10 mouse cellular contexts compared by ENCODE assay signal in genomic region chr6:113586466-113587183, GRCm38 (mm10). TPM values are rescaled to one million over a fixed set of nuclear protein-coding genes. Genes with fewer than 3 reads are reported as not detected.
DNase-seq lines count a peak whose midpoint lies in the region; ATAC-seq and TF ChIP-seq lines count a peak whose summit lies in the region.
"Had no signal": no experiment of that assay in that cellular context is flagged by ENCODE, and none has a peak within 500 bp of the region (broad histone marks: within the 10 kb centered on the region; RNA-seq: fewer than 3 reads in every experiment).

No protein-coding gene starts in this region.

- H3K4me1 ChIP-seq in hindbrain, embryonic 14.5 days (replicated peaks; ENCODE audit: control insufficient read depth, insufficient read depth, low read length): no peaks in the 10 kb centered on the region
- no peaks in the 10 kb centered on the region for H3K4me1 ChIP-seq in hindbrain, embryonic 10.5 days (replicated peaks)
- H3K4me1 ChIP-seq in hindbrain, postnatal 0 days (ENCODE audit: insufficient read depth, low read length): no peaks in the 10 kb centered on the region
- H3K4me1 ChIP-seq in thymus, adult 2 months (replicated peaks; ENCODE audit: control insufficient read depth, insufficient read depth, low read length): no peaks in the 10 kb centered on the region

- no peaks in the 10 kb centered on the region for H3K9me3 ChIP-seq in hindbrain, embryonic 14.5 days (ENCODE audit: control insufficient read depth, low read length)
- H3K9me3 ChIP-seq in hindbrain, embryonic 10.5 days: no peaks in the 10 kb centered on the region
- no peaks in the 10 kb centered on the region for H3K9me3 ChIP-seq in hindbrain, postnatal 0 days (ENCODE audit: low read length)

- H3K9ac ChIP-seq in hindbrain, embryonic 14.5 days: no peak overlapping the region
- no peak overlapping the region for H3K9ac ChIP-seq in hindbrain, postnatal 0 days (replicated peaks; ENCODE audit: low read length)

- H3K27me3 ChIP-seq in hindbrain, embryonic 14.5 days (ENCODE audit: control insufficient read depth, insufficient read depth, low read length): no peaks in the 10 kb centered on the region
- H3K27me3 ChIP-seq in hindbrain, embryonic 10.5 days (ENCODE audit: insufficient read depth, poor library complexity, severe bottlenecking): no peaks in the 10 kb centered on the region
- no peaks in the 10 kb centered on the region for H3K27me3 ChIP-seq in hindbrain, postnatal 0 days (ENCODE audit: insufficient read depth, low read length)
- H3K27me3 ChIP-seq in thymus, adult 2 months (ENCODE audit: control insufficient read depth, insufficient read depth, low read length): no peaks in the 10 kb centered on the region

- H3K27ac ChIP-seq in hindbrain, embryonic 14.5 days: no peak overlapping the region
- no peak overlapping the region for H3K27ac ChIP-seq in hindbrain, embryonic 10.5 days
- H3K27ac ChIP-seq in hindbrain, postnatal 0 days: no peak overlapping the region
- no peak overlapping the region for H3K27ac ChIP-seq in thymus, adult 2 months (ENCODE audit: control insufficient read depth, insufficient read depth, low read length)

- 77% methylated on average over 5 of the region's 5 CpGs for WGBS in hindbrain, embryonic 14.5 days
- whole genome bisulfite sequencing in hindbrain, embryonic 10.5 days: 80% methylated on average over 5 of the region's 5 CpGs
- WGBS in hindbrain, postnatal 0 days: 63% methylated on average over 5 of the region's 5 CpGs
- WGBS in thymus, adult 2 months: 92% methylated on average over 5 of the region's 5 CpGs

- no peak overlapping the region for H3K4me2 ChIP-seq in hindbrain, embryonic 14.5 days (replicated peaks)
- H3K4me2 ChIP-seq in hindbrain, postnatal 0 days (ENCODE audit: low read depth, low read length): no peak overlapping the region

- DNase-seq in hindbrain, embryonic 14.5 days (ENCODE audit: low spot score): peak; percentile 51
- no peak for DNase-seq in hindbrain, embryonic 10.5 days (ENCODE audit: low spot score)
- DNase-seq in adrenal gland, adult 18-20 months (ENCODE audit: low spot score in 2 of 2): peak; percentile 43 to 61
- DNase-seq in hindbrain, postnatal 0 days (ENCODE audit: low spot score): peak; percentile 12
- peak; percentile 43 for DNase-seq in lung, postnatal 14 days
- DNase-seq in left cerebral cortex, postnatal 10 days (ENCODE audit: extremely low spot score in 1 of 2, low spot score in 2 of 2): no peak
- no peak for DNase-seq in left cerebral cortex, postnatal 36 days (ENCODE audit: low spot score in 2 of 2)
- no peak for DNase-seq in thymus, adult 2 months
- DNase-seq: right cerebral cortex, postnatal 25 days had no signal

- TF ChIP-seq CTCF in hindbrain, postnatal 0 days (IDR thresholded peaks at IDR 0.05; ENCODE audit: low read depth): peak; percentile 17; the same call in 1 of the 2 replicates
- no peak for TF ChIP-seq CTCF in thymus, adult 2 months (IDR thresholded peaks at IDR 0.05; ENCODE audit: borderline replicate concordance, control insufficient read depth, extremely low read depth, insufficient read depth, low read length, poor library complexity)

- ATAC-seq in hindbrain, embryonic 14.5 days (ENCODE audit: low FRiP score): no peak; the same call in 1 of the 2 replicates
- peak; percentile 32; the same call in 1 of the 2 replicates for ATAC-seq in hindbrain, postnatal 0 days

- no peaks in the 10 kb centered on the region for H3K36me3 ChIP-seq in hindbrain, embryonic 14.5 days (replicated peaks; ENCODE audit: control insufficient read depth, insufficient read depth)
- H3K36me3 ChIP-seq in hindbrain, embryonic 10.5 days: peaks cover 57% of the 10 kb centered on the region
- H3K36me3 ChIP-seq in hindbrain, postnatal 0 days (ENCODE audit: insufficient read depth, low read length): no peaks in the 10 kb centered on the region
- H3K36me3 ChIP-seq in thymus, adult 2 months (ENCODE audit: control insufficient read depth, insufficient read depth, low read length): peaks cover 3% of the 10 kb centered on the region; the same call in 1 of the 2 replicates

- intact Hi-C loops in left cerebral cortex, postnatal 10 days (cut with DNase I): no loop called here
- intact Hi-C loops in left cerebral cortex, postnatal 36 days (cut with DNase I): no loop called here

- TF ChIP-seq POLR2A in thymus, adult 2 months (IDR thresholded peaks at IDR 0.05; ENCODE audit: control insufficient read depth, extremely low read depth, insufficient read depth, low read length, poor library complexity): no peak

- H3K4me3 ChIP-seq in hindbrain, embryonic 14.5 days (replicated peaks; ENCODE audit: low read length): no peak overlapping the region
- H3K4me3 ChIP-seq in hindbrain, embryonic 10.5 days: no peak overlapping the region
- no peak overlapping the region for H3K4me3 ChIP-seq in hindbrain, postnatal 0 days (ENCODE audit: low read length)
- H3K4me3 ChIP-seq in thymus, adult 2 months (ENCODE audit: control insufficient read depth, insufficient read depth, low read length): no peak overlapping the region

RNA-seq across cellular contexts. Expression of gene Fancd2os, which starts 13.9 kb away (rescaled TPM):
- polyA plus RNA-seq in hindbrain, embryonic 14.5 days (2014; fragmentation: Nextera tagmentation; extraction: Ambion mirVana): not detected in 2 replicates
- polyA plus RNA-seq in hindbrain, embryonic 10.5 days (2016; fragmentation: Nextera tagmentation; extraction: Ambion mirVana): 0.20 and 0.21 TPM in 2 replicates
- total RNA-seq in adrenal gland, adult 18-20 months (2021): not detected
- 0.54 TPM in 1 of 2 replicates, not detected in the other for total RNA-seq in hindbrain, postnatal 0 days (2014; rRNA removed)
- not detected in 2 replicates for polyA plus RNA-seq in hindbrain, postnatal 0 days (2015; fragmentation: Nextera tagmentation; extraction: Ambion mirVana)
- not detected for total RNA-seq in left cerebral cortex, postnatal 10 days (2021)
- under 1 TPM in 1 of 2 experiments, not detected in 1; 0.32 TPM for total RNA-seq in left cerebral cortex, postnatal 36 days (2021)
- not detected in 2 replicates for polyA plus RNA-seq in thymus, adult 2 months (2012; rRNA removed)
- total RNA-seq: heart, postnatal 14 days had no signal

RNA-seq across cellular contexts. Expression of gene Brk1, which starts 17.9 kb away (rescaled TPM):
- 261 and 267 TPM in 2 replicates for polyA plus RNA-seq in hindbrain, embryonic 14.5 days (2014; fragmentation: Nextera tagmentation; extraction: Ambion mirVana)
- polyA plus RNA-seq in hindbrain, embryonic 10.5 days (2016; fragmentation: Nextera tagmentation; extraction: Ambion mirVana): 209 and 225 TPM in 2 replicates
- 100 to 1,000 TPM; 150 to 205 TPM for total RNA-seq in adrenal gland, adult 18-20 months (2021)
- total RNA-seq in hindbrain, postnatal 0 days (2014; rRNA removed): 179 and 211 TPM in 2 replicates
- polyA plus RNA-seq in hindbrain, postnatal 0 days (2015; fragmentation: Nextera tagmentation; extraction: Ambion mirVana): 295 TPM in 2 replicates
- total RNA-seq in left cerebral cortex, postnatal 10 days (2021): 100 to 1,000 TPM; 210 to 211 TPM
- total RNA-seq in left cerebral cortex, postnatal 36 days (2021): 100 to 1,000 TPM; 218 to 259 TPM
- 197 and 243 TPM in 2 replicates for polyA plus RNA-seq in thymus, adult 2 months (2012; rRNA removed)

RNA-seq across cellular contexts. Expression of gene Vhl, which starts 37.1 kb away (rescaled TPM):
- polyA plus RNA-seq in hindbrain, embryonic 14.5 days (2014; fragmentation: Nextera tagmentation; extraction: Ambion mirVana): 86.5 and 96.9 TPM in 2 replicates
- polyA plus RNA-seq in hindbrain, embryonic 10.5 days (2016; fragmentation: Nextera tagmentation; extraction: Ambion mirVana): 43.0 and 45.8 TPM in 2 replicates
- 10 to 100 TPM; 20.9 to 21.4 TPM for total RNA-seq in adrenal gland, adult 18-20 months (2021)
- 95.7 and 95.9 TPM in 2 replicates for total RNA-seq in hindbrain, postnatal 0 days (2014; rRNA removed)
- 65.4 and 66.8 TPM in 2 replicates for polyA plus RNA-seq in hindbrain, postnatal 0 days (2015; fragmentation: Nextera tagmentation; extraction: Ambion mirVana)
- total RNA-seq in left cerebral cortex, postnatal 10 days (2021): 10 to 100 TPM; 45.1 to 49.9 TPM
- 10 to 100 TPM; 48.1 to 49.8 TPM for total RNA-seq in left cerebral cortex, postnatal 36 days (2021)
- polyA plus RNA-seq in thymus, adult 2 months (2012; rRNA removed): 33.5 and 37.9 TPM in 2 replicates

RNA-seq across cellular contexts. Expression of gene Irak2, which starts 51.6 kb away (rescaled TPM):
- polyA plus RNA-seq in hindbrain, embryonic 14.5 days (2014; fragmentation: Nextera tagmentation; extraction: Ambion mirVana): 0.95 and 1.4 TPM in 2 replicates
- 5.1 and 6.8 TPM in 2 replicates for polyA plus RNA-seq in hindbrain, embryonic 10.5 days (2016; fragmentation: Nextera tagmentation; extraction: Ambion mirVana)
- total RNA-seq in adrenal gland, adult 18-20 months (2021): 10 to 100 TPM; 17.1 to 51.5 TPM
- total RNA-seq in hindbrain, postnatal 0 days (2014; rRNA removed): 12.1 and 13.9 TPM in 2 replicates
- polyA plus RNA-seq in hindbrain, postnatal 0 days (2015; fragmentation: Nextera tagmentation; extraction: Ambion mirVana): 4.6 and 4.8 TPM in 2 replicates
- 10 to 100 TPM; 13.0 to 14.2 TPM for total RNA-seq in left cerebral cortex, postnatal 10 days (2021)
- total RNA-seq in left cerebral cortex, postnatal 36 days (2021): 10 to 100 TPM; 21.0 to 24.9 TPM
- polyA plus RNA-seq in thymus, adult 2 months (2012; rRNA removed): 16.5 and 17.8 TPM in 2 replicates

RNA-seq across cellular contexts. Expression of gene Fancd2, which starts 55.1 kb away (rescaled TPM):
- 2.1 and 2.5 TPM in 2 replicates for polyA plus RNA-seq in hindbrain, embryonic 14.5 days (2014; fragmentation: Nextera tagmentation; extraction: Ambion mirVana)
- polyA plus RNA-seq in hindbrain, embryonic 10.5 days (2016; fragmentation: Nextera tagmentation; extraction: Ambion mirVana): 13.2 and 18.1 TPM in 2 replicates
- under 1 TPM; 0.19 to 0.43 TPM for total RNA-seq in adrenal gland, adult 18-20 months (2021)
- 3.8 and 4.5 TPM in 2 replicates for total RNA-seq in hindbrain, postnatal 0 days (2014; rRNA removed)
- 2.1 and 2.7 TPM in 2 replicates for polyA plus RNA-seq in hindbrain, postnatal 0 days (2015; fragmentation: Nextera tagmentation; extraction: Ambion mirVana)
- 1 to 10 TPM; 3.3 to 3.6 TPM for total RNA-seq in left cerebral cortex, postnatal 10 days (2021)
- 1 to 10 TPM; 1.5 to 3.3 TPM for total RNA-seq in left cerebral cortex, postnatal 36 days (2021)
- 13.3 and 17.4 TPM in 2 replicates for polyA plus RNA-seq in thymus, adult 2 months (2012; rRNA removed)

Comparison
In these comparisons a context has a peak if more than half of its experiments do, and no peak if none do; other contexts are left out.
1. DNase-seq: peak in hindbrain, embryonic 14.5 days (single experiment), adrenal gland, adult 18-20 months (2 of 2), hindbrain, postnatal 0 days (single experiment) and lung, postnatal 14 days (single experiment); none in hindbrain, embryonic 10.5 days (single experiment), left cerebral cortex, postnatal 10 days (0 of 2), left cerebral cortex, postnatal 36 days (0 of 2) and thymus, adult 2 months (single experiment).